Mouse (Mus musculus) activated CD4-positive, CD25-positive, alpha-beta regulatory T cell, adult 4 months (primary cell): ENCODE results near the gene AC124108.1. TPM values are rescaled to one million over a fixed set of nuclear protein-coding genes. Genes with fewer than 3 reads are reported as not detected.

Source experiments
- ATAC-seq: one replicate; pipeline ENCODE4 v1.8.0; 2017
- polyA plus RNA-seq, 2 experiments: library from polyadenylated mRNA; unstranded; fragments of 100-300 nt; shearing (Covaris generic); gene quantifications; one replicate each; pipeline ENCODE4 v1.2.1; 2017

The AC124108.1 gene
- polyA plus RNA-seq, 2 experiments from 2014 or later, result not detected

GRCm38 (mm10) chr1:132164780-132165518 lies 26.3 kb upstream of the AC124108.1 start:
- no peak for ATAC-seq

DNA sequence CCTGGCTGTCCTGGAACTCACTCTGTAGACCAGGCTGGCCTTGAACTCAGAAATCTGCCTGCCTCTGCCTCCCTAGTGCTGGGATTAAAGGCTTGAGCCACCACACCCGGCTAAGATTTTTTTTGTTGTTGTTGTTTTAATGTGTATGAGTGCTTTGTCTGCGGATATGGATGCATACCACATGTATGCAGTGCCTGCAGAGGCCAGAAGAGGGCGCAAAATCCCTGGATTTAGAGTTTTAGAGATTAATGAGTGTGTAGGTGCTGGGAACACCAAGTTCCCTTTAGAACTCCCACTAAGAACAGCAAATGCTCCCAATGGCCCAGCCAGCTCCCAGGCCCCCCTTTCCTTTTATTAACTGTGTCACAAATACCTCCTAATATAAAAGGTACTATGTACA lies 25.4 kb upstream of the AC124108.1 start:
- ATAC-seq, result no peak

GRCm38 (mm10) chr1:132168115-132168767 lies 23.0 kb upstream of the AC124108.1 start:
- ATAC-seq, result no peak

DNA sequence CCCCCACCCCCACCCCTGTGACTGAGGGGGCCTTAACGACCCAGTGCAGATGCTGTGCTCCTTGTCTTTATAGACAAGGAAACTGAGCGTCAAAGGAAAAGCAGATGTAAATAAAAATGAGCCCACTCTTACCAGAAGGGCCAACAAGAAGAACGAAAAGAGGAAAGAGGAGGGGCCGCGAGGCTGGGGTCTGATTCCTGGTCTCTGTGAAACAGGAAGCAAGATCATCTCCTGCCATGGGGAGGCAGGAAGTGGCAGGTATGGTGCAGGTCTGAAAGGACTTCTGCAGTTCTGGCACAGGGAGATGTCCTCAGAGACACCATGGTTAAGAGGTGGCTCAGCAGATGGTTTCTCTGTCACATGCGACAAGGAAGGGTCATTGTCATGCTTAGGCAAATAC lies 20.6 kb upstream of the AC124108.1 start:
- no peak for ATAC-seq

DNA sequence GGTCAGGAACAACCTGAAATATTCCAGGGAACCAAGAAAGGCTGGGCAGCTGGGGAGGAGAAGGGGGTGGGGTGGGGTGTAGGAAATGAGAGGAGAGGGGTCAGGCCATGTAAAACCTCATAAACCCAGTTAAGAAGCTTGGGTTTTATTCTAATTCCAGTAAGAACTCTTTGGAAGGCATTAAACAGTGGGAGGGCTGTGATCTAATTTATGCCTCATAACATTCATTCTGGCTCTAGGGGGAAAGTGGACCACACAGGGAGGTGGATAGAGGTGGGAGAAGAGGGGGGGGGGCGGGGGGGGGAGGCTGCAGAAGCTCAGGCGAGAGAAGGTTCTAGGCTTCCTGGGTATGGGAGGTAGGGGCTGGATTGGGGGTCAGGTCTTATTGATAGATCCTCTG lies 19.6 kb upstream of the AC124108.1 start:
- ATAC-seq, result no peak

GRCm38 (mm10) chr1:132186303-132186702 lies 5.0 kb upstream of the AC124108.1 start:
- ATAC-seq, result no peak

- no peak for ATAC-seq
These were observed 2.7 kb upstream of the AC124108.1 start for GRCm38 (mm10) chr1:132188442-132189066.

DNA sequence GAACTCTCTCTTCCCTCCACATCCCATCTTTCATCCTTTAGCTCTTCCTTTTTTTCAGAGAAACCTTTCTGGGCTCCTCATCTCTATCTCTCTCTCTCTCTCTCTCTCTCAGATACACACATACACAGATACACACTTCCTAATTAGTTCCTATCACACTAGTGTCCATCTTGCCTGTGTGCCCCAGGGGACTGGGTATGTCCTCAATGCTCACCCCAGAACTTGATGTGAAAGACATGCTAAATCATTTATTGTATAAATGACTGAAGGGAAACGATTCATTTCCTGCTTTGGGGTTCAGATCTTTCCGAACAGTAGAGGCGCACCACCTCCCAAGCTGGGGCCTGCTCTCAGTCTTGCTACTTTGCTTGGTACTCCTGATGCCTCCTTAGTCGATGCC lies 2.0 kb upstream of the AC124108.1 start:
- ATAC-seq, result no peak

- ATAC-seq, result no peak
These were observed 1.2 kb upstream of the AC124108.1 start for GRCm38 (mm10) chr1:132190040-132190513.

- ATAC-seq, result no peak
These were observed 600 bp upstream of the AC124108.1 start for GRCm38 (mm10) chr1:132190621-132191092.

DNA sequence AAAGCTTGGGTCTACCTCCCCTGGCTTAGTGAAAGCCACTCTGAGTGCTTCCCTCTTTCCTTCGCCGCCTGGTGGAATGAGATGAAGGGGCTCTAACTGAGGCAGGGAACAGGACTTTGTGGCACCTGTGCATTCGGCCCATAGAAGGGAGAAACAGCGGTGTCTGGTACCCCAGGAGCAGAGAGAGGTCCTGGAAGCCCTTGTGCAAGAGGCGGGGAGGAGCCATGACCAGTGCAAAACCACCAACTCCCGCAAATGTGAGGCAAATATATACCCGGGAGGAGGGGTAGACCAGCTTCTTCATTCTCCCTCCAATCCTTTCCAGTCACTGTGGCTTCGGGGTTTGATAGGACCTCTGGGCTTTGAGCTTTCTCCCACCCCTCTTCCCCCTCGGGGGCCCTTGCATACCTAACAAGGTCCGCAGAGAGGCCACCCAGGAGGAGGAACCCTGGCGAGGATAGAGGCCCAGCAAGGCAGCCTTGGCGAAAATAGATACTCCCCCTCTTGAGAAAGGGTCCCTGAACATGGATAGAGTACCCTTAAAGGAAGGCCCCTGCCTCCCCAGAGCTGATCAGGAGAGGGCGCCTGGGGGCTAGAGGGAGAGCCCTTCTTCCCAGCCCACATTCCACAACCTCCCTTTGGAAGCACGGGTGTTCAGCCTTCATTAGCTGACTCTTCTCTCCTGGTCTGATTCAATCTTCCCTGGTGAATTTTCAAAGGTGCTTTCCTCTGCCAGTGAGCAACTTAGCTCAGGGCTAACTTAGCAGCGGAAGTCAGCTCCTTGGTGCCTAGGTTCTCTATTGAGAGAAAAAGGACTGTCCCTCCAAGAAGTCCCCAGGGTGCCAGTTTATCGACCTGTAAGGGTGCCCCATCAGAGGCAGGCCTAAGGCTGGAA lies 776 bp downstream of the AC124108.1 start:
- no peak for ATAC-seq

DNA sequence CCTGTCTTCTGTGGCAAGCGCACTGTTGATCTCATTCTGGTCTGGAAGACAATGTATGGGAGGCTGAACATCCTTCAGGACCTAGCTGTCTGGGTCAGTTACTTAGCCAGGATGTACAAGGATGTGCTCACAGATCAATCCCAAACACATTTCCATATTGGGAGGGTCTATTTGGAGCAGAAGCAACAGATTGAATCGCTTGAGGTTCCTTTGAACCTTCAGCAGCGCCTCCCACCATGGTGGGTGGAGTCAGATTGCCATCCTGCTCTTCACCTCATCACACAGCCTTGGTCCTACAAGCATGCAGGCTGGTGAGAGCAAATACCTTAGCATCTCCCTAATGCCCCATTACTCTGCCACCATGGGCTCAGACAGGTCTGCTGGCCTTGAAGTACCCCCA lies 2.5 kb downstream of the AC124108.1 start:
- ATAC-seq, result no peak

- no peak for ATAC-seq
These were observed 3.4 kb downstream of the AC124108.1 start for GRCm38 (mm10) chr1:132194624-132195023.

- ATAC-seq, result no peak
These were observed 3.8 kb downstream of the AC124108.1 start for GRCm38 (mm10) chr1:132195100-132195499.

DNA sequence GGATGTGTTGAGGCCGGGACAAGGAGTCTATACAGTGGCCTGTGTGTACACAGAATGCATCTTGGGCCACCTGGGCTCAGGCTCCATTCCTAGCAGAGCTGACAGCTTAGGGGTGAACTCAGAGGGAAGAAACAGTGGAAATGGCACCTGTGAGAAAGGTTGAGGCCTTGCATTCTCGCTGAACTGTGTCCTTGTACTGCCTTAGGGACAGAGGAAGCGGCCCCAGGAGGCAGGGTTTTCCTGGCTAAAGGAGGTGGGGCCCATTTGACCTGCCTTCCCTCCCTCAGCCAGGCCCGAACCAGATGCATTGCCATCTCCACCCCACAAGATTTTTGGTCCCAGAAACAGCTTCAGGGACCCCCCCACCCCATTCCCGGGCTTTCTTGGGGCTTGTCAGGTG lies 4.4 kb downstream of the AC124108.1 start:
- ATAC-seq, result no peak

- ATAC-seq, result no peak
These were observed 5.1 kb downstream of the AC124108.1 start for GRCm38 (mm10) chr1:132196337-132196736.

DNA sequence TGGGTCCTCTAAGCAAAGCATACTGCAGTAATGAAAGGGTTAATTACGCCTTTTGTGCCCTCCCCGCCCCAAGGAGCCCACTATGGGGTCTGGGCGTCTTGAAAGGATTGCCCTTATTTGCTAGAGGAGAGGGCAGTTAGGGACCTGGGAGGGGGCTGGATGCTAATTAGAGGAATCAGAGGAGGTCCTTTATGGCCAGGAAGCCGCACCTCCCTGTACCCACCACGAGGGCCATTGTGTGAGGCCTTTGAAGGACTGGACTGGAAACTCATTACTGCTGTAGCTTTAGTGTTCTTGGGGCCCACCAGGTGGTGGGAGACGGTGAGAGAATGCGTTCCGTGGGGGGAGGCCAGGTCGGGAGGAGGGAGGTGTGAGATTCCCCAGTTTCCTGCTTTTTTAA lies 6.4 kb downstream of the AC124108.1 start:
- no peak for ATAC-seq

- ATAC-seq, result no peak
These were observed 7.3 kb downstream of the AC124108.1 start for GRCm38 (mm10) chr1:132198401-132199071.

DNA sequence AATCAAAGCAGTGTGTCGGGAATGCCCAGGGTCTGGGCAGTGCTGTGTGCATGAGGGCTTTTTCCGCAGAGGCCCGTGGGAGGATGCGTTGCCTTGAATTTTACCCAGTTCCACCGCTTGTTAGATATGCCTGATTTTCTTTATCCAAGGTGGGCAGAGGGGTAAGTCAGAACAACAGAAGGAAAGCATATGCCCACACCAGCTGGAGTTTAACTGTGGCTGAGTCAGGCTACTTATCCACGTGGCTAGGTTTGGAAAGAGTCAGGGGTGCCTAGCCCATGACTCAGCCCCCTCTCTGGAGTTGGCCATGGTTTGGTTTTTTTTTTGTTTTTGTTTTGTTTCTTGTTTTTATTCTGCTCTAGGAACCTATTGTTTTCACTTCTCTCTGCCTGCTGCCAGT lies 8.0 kb downstream of the AC124108.1 start:
- ATAC-seq, result no peak

DNA sequence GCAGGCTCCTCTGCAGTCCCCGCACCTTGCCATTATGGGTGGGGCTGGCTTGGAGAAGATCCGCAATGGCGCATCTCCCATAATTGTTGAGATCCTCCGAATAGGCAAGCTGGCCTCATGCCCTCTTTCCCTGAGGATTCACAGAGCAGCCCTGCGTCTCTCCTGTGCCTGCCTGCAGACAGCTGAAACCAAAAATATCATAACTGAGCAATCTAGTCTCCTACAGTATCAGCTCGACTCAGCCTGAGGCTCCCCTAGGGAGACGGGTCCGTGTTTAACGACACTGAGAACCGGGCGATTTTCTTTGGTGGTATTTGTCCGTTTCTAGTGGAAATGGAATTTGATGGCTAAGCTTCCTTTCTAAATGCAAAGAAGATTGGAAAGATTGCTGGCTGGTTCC lies 8.7 kb downstream of the AC124108.1 start:
- no peak for ATAC-seq

DNA sequence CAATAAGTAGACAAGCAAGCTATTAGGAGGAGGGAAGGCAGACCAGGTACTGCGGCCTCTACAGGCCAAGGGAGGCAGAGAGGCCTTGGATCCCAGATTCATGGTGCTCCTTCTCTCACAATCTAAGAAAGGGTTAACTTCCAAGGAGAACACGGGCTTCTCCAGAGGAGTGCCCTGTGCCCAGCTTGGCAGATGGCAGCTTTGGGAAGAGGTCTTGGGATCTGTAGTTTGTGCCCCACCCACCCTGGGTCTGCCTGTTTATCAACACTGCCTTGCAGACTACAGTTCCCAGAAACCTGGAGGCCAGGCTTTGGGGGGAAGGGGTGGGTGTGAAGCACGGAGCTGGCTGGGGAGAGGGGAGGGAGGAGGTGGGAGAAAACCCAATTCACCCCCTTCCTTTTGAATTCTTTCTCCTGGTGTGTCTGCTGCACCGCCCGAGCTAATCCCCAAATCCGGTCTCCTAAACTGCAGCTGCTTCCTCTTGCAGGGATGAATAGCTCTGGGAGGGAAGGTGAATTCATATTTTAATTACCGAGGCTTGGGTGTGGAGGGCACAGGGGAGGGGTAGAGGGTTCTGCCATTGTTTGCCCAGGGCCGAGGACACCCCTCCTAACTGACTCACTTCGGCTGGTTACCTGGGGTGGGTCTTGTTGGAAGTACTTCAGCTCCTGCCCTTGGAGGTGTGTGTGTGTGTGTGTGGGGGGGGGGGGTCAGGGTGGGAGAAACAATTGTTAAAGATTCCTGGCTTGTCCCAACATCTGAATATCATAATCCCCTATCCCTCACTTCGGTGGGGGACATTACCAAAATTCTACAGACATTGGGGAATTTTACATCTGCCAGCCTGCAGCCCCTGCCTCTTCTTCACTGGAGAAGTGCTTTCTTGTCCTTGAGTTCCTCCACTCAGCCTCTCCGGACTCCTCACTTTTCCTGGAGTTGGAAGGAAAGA lies 9.6 kb downstream of the AC124108.1 start:
- no peak for ATAC-seq
